Mouse (Mus musculus): ENCODE measurements around the gene Pla1a. TPM values are rescaled to one million over a fixed set of nuclear protein-coding genes. Genes with fewer than 3 reads are reported as not detected.

The Pla1a gene
- not detected for total RNA-seq (2023)

GRCm38 (mm10) chr16:38432498-38433425, at the start of gene Pla1a:
TSS of gene Pla1a (minus strand) at chr16:38433145.

GRCm38 (mm10) chr16:38455511-38456418, 22.8 kb upstream of the Pla1a start, which contains the start of gene Cd80:
TSS of gene Cd80 (plus strand) at chr16:38455561.

GRCm38 (mm10) chr16:38452442-38453202, 19.7 kb upstream of the Pla1a start, which contains the start of gene Adprh:
TSS of gene Adprh (minus strand) at chr16:38452703.

GRCm38 (mm10) chr16:38361933-38362332, 71.0 kb downstream of the Pla1a start, which contains the start of gene Popdc2:
TSS of gene Popdc2 (plus strand) at chr16:38362209.

GRCm38 (mm10) chr16:38346529-38347325, 86.2 kb downstream of the Pla1a start, which contains the start of the genes Cox17 and Gm21987:
TSS of gene Cox17 (plus strand) at chr16:38346991.
TSS of gene Gm21987 (plus strand) at chr16:38347040.

Other genes starting within 250 kb of the Pla1a start
- gene Nr1i2, start 138.3 kb downstream of the Pla1a start, total RNA-seq (2023), result not detected
- gene Maats1, start 91.0 kb downstream of the Pla1a start, total RNA-seq (2023), result not detected
- gene Cox17, start 86.2 kb downstream of the Pla1a start, total RNA-seq (2023), result 10 to 100 TPM; 64.9 to 83.4 TPM
- gene Gm21987, start 86.1 kb downstream of the Pla1a start, total RNA-seq (2023), result not detected
- under 1 TPM; 0.56 to 0.64 TPM for gene Popdc2, start 70.9 kb downstream of the Pla1a start, total RNA-seq (2023)
- gene Adprh, start 19.6 kb upstream of the Pla1a start, total RNA-seq (2023), result 10 to 100 TPM; 23.1 to 24.4 TPM
- 1 to 10 TPM; 1.4 TPM for gene Cd80, start 22.4 kb upstream of the Pla1a start, total RNA-seq (2023)
- 10 to 100 TPM; 19.0 to 24.8 TPM for gene Timmdc1, start 89.5 kb upstream of the Pla1a start, total RNA-seq (2023)
- 10 to 100 TPM; 25.9 to 28.9 TPM for gene Poglut1, start 117.1 kb upstream of the Pla1a start, total RNA-seq (2023)
- gene Tmem39a, start 125.6 kb upstream of the Pla1a start, total RNA-seq (2023), result 10 to 100 TPM; 41.2 to 45.7 TPM